Mouse (Mus musculus) heart, adult 2 months (tissue): ENCODE results near the gene Sesn1. TPM values are rescaled to one million over a fixed set of nuclear protein-coding genes. Genes with fewer than 3 reads are reported as not detected.

Experiments
- DNase-seq, 2 experiments: peaks; one replicate each; pipeline ENCODE4 v3.0.0; 2021
- H3K27ac ChIP-seq: fragments of 200-600 bp; 2 replicates; pipeline ENCODE4 v1.8.1; 2022
- H3K27me3 ChIP-seq: fragments of 200-500 bp; 2 replicates; pipeline ENCODE4 v1.6.1; 2012; ENCODE audit warnings: mild to moderate bottlenecking, low read length, inconsistent platforms, mixed read lengths; ENCODE audit not compliant: control insufficient read depth, insufficient read depth
- H3K36me3 ChIP-seq: fragments of 200-500 bp; 2 replicates; pipeline ENCODE4 v1.6.1; 2012; ENCODE audit warnings: low read length, inconsistent platforms; ENCODE audit not compliant: control insufficient read depth, insufficient read depth
- H3K4me1 ChIP-seq: fragments of 200-500 bp; 2 replicates; pipeline ENCODE4 v1.6.1; 2011; ENCODE audit warnings: low read length; ENCODE audit not compliant: control insufficient read depth, insufficient read depth
- H3K4me3 ChIP-seq: fragments of 200-600 bp; 2 replicates; pipeline ENCODE4 v1.8.1; 2022
- H3K79me2 ChIP-seq: fragments of 200-500 bp; replicated peaks from 2 replicates; pipeline ENCODE4 v1.6.1; 2012; ENCODE audit warnings: mild to moderate bottlenecking, inconsistent platforms, low read length, moderate library complexity, mixed read lengths; ENCODE audit not compliant: control insufficient read depth, insufficient read depth
- H3K9ac ChIP-seq: fragments of 200-500 bp; 2 replicates; pipeline ENCODE4 v1.6.1; 2012; ENCODE audit warnings: low read depth, mild to moderate bottlenecking, control low read depth, inconsistent platforms, low read length, mixed read lengths
- CTCF ChIP-seq: fragments of 200-600 bp; IDR thresholded peaks from 2 replicates; pipeline ENCODE4 v1.8.1; 2022; ENCODE audit warnings: antibody characterized with exemption, mild to moderate bottlenecking, moderate library complexity
- EP300 ChIP-seq: fragments of 200-500 bp; IDR thresholded peaks from 2 replicates; pipeline ENCODE4 v1.6.1; 2011; ENCODE audit warnings: low read depth, low read length, control low read depth; ENCODE audit not compliant: insufficient read depth
- POLR2A ChIP-seq: fragments of 200-500 bp; IDR thresholded peaks from 2 replicates; pipeline ENCODE4 v1.6.1; 2011; ENCODE audit warnings: mild to moderate bottlenecking, low read depth, low read length, control low read depth; ENCODE audit not compliant: insufficient read depth
- WGBS: fragments of 180-500 bp; shearing (Covaris S2); methylation state at CpG from one replicate; pipeline ENCODE4 v1.1.7; 2018; 5-methylcytosine and 5-hydroxymethylcytosine counted together
- intact Hi-C: fragments of 180-260 bp; cut with DNase I; formaldehyde crosslinking; loops from one replicate; pipeline ENCODE4 v1.15.1; 2025
- polyA plus RNA-seq: library from polyadenylated mRNA; depleted of rRNA; stranded (reverse); fragments of >200 nt; gene quantifications from 2 replicates; pipeline ENCODE4 v1.2.3, GENCODE M21; 2012
- total RNA-seq, 2 experiments: library from RNA; stranded (reverse); gene quantifications; 2 replicates each; pipeline ENCODE4 v1.2.3; 2021

The Sesn1 gene
- total and polyA plus RNA-seq, 3 experiments, result 47.8 to 121 (median 120) TPM

- Histone ChIP-seq H3K4me3 (no peak overlapping the region), H3K4me1 (peaks cover 14% of the 10 kb centered on the region), H3K27ac (no peak overlapping the region), H3K79me2 (peaks cover 3% of the 10 kb centered on the region; the same call in 1 of the 2 replicates), H3K27me3 (no peaks in the 10 kb centered on the region), H3K9ac (no peak overlapping the region), H3K36me3 (peaks cover 2% of the 10 kb centered on the region; the same call in 1 of the 2 replicates)
- intact Hi-C loops, result no loop called here
- TF ChIP-seq POLR2A (no peak), CTCF (no peak), EP300 (no peak)
- 78% methylated on average over 5 of the region's 5 CpGs for WGBS
- DNase-seq, result no peak
These were observed 58.2 kb downstream of the Sesn1 start for GRCm38 (mm10) chr10:41867956-41868355.

DNA sequence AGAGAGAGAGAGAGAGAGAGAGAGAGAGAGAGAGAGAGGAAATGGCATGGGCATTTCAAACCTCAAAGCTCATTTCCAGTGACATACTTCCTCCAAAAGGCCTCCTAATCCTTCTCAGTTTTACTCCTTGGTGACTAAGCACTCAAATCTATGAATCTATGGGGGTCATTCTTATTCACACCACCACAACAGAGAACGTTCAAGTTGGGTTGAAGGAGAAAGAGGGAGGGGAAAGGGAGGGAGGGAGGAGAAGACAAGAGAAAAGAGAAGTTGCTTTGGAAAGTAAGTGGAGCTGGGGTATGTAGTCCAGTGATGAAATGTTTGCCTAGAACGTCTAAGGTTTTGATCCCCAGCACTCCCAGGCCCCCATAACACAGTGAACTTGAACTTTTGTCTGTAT, 60.4 kb downstream of the Sesn1 start:
- Histone ChIP-seq H3K27ac (no peak overlapping the region), H3K9ac (no peak overlapping the region), H3K4me1 (peaks cover 14% of the 10 kb centered on the region), H3K27me3 (no peaks in the 10 kb centered on the region), H3K36me3 (peaks cover 2% of the 10 kb centered on the region; the same call in 1 of the 2 replicates), H3K4me3 (no peak overlapping the region), H3K79me2 (peaks cover 1% of the 10 kb centered on the region)
- TF ChIP-seq EP300 (no peak), POLR2A (no peak), CTCF (no peak)
- no peak for DNase-seq
- WGBS, result 47% methylated on average over 2 of the region's 2 CpGs
- intact Hi-C loops, result no loop called here

DNA sequence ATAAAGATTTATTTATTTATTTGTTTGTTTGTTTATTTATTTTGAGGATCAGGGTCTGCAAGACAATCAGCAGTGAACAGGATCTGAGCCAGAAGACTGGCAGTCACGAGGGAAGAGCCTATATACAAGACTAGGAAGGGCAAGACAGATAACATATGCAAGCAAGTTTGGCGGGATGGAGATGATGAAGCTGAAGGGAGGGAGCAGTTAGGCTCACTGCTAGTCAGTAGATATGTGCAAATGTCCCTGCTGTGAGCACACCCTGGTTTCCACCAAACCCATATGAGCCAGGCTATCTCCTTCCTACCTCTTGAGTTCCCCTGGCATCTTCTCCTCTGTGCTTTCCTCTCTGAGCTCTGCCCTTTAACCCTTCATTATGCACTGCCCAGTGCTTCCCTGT, 61.8 kb downstream of the Sesn1 start:
- Histone ChIP-seq H3K36me3 (no peaks in the 10 kb centered on the region), H3K79me2 (peaks cover 1% of the 10 kb centered on the region), H3K4me3 (no peak overlapping the region), H3K9ac (no peak overlapping the region), H3K27ac (no peak overlapping the region), H3K27me3 (no peaks in the 10 kb centered on the region), H3K4me1 (peaks cover 7% of the 10 kb centered on the region)
- TF ChIP-seq CTCF, result no peak
- no peak for TF ChIP-seq POLR2A
- intact Hi-C loops, result no loop called here
- 54% methylated on average over 2 of the region's 2 CpGs for WGBS
- DNase-seq, result no peak

- peaks cover 10% of the 10 kb centered on the region for H3K4me1 ChIP-seq
- H3K9ac ChIP-seq, result no peak overlapping the region
- no peak for TF ChIP-seq POLR2A
- no peak for TF ChIP-seq CTCF
- TF ChIP-seq EP300, result no peak
- no peak overlapping the region for H3K27ac ChIP-seq
- intact Hi-C loops, result no loop called here
- H3K27me3 ChIP-seq, result no peaks in the 10 kb centered on the region
- H3K4me3 ChIP-seq, result no peak overlapping the region
- peaks cover 3% of the 10 kb centered on the region for H3K36me3 ChIP-seq
- DNase-seq, result no peak
- no peaks in the 10 kb centered on the region; the same call in 1 of the 2 replicates for H3K79me2 ChIP-seq
These were observed 65.9 kb downstream of the Sesn1 start for GRCm38 (mm10) chr10:41875624-41876023.

GRCm38 (mm10) chr10:41878344-41878743, 68.6 kb downstream of the Sesn1 start:
- Histone ChIP-seq H3K27ac (peak overlapping the region; percentile 11; the same call in 1 of the 2 replicates), H3K27me3 (no peaks in the 10 kb centered on the region), H3K9ac (no peak overlapping the region), H3K4me3 (no peak overlapping the region), H3K79me2 (no peaks in the 10 kb centered on the region; the same call in 1 of the 2 replicates), H3K36me3 (peaks cover 5% of the 10 kb centered on the region), H3K4me1 (peaks cover 16% of the 10 kb centered on the region)
- intact Hi-C loops, result no loop called here
- WGBS, result 63% methylated on average over 11 of the region's 11 CpGs
- no peak for TF ChIP-seq CTCF
- TF ChIP-seq EP300, result no peak
- no peak for TF ChIP-seq POLR2A
- DNase-seq, result no peak

- peaks cover 5% of the 10 kb centered on the region for H3K36me3 ChIP-seq
- H3K4me3 ChIP-seq, result no peak overlapping the region
- no peaks in the 10 kb centered on the region for H3K27me3 ChIP-seq
- intact Hi-C loops, result no loop called here
- WGBS, result 77% methylated on average over 1 of the region's 1 CpGs
- H3K79me2 ChIP-seq, result no peaks in the 10 kb centered on the region
- TF ChIP-seq POLR2A, result no peak
- no peak for TF ChIP-seq EP300
- no peak for TF ChIP-seq CTCF
- H3K27ac ChIP-seq, result no peak overlapping the region; the same call in 1 of the 2 replicates
- H3K4me1 ChIP-seq, result peaks cover 21% of the 10 kb centered on the region
- DNase-seq, result no peak
- H3K9ac ChIP-seq, result no peak overlapping the region
These were observed 69.9 kb downstream of the Sesn1 start for GRCm38 (mm10) chr10:41879675-41880074.
